Mouse (Mus musculus) NIH3T3 (cell line): ENCODE results near the gene Pdcl2.

Source experiments
- DNase-seq: peaks from one replicate; pipeline ENCODE4 v3.0.0-alpha.2; 2012; ENCODE audit warnings: low read depth

The Pdcl2 gene

DNA sequence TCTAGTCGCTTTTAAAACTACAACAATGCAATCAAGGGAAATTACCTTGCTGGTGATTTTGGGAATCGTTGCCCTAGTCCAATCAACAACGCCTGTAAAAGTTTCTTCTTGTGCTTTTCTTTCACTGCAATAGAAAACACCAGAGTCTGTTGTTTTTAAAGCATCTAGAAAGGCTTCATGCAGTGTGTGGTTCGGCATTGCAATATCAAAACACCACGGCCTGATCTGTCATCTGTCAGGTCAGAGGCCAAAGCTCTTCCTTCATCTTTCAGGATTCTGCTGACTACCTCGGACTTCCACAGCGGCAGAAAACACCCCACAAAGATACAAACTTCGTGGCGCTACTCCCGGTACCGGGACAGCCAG, 27.6 kb downstream of the Pdcl2 start:
- no peak for DNase-seq

- no peak for DNase-seq
Measured at GRCm38 (mm10) chr5:76302009-76302408, 28.9 kb downstream of the Pdcl2 start.

DNA sequence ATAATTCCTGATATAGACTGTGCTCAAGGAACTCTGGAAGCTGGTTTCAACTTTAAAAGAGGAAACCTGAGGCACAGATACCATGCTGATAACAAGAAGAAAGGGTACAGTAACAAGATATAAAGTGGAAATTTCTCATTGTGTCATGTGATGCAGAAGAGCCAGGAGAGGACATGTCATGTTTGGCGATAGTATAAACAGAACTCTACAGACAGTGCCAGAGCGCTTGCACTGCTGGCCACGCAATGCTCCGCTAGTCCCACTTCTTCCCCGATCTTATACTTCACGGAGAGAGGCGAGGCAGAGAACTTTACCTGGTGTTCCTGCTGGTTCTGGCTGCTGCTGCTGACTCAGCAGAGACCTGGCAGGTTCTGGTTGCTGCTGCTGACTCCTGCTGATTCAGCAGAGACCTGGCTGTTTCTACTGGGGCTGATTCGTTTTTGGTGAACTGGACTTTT, 41.7 kb downstream of the Pdcl2 start:
- no peak for DNase-seq

GRCm38 (mm10) chr5:76288256-76288655, 42.7 kb downstream of the Pdcl2 start:
- no peak for DNase-seq

DNA sequence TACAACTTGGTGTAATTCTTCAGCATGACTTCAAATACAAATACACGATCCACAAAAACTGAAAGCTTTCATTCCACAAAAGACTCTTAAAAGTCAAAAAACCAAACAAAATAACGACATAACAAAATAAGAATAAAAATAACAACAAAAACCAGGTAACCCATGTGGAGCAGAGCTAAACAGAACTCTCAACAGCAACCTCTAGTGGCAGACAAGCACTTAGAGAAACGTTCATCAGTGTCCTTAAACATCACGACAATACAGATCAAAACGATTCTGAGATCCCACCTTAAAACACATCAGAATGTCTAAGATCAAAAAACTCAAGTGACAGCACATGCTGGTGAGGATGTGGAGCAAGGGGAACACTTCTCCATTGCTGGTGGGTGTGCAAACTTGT, 43.9 kb downstream of the Pdcl2 start:
- DNase-seq, result no peak

- no peak for DNase-seq
Measured at GRCm38 (mm10) chr5:76285699-76286098, 45.3 kb downstream of the Pdcl2 start.

GRCm38 (mm10) chr5:76283890-76284289, 47.1 kb downstream of the Pdcl2 start:
- DNase-seq, result no peak

DNA sequence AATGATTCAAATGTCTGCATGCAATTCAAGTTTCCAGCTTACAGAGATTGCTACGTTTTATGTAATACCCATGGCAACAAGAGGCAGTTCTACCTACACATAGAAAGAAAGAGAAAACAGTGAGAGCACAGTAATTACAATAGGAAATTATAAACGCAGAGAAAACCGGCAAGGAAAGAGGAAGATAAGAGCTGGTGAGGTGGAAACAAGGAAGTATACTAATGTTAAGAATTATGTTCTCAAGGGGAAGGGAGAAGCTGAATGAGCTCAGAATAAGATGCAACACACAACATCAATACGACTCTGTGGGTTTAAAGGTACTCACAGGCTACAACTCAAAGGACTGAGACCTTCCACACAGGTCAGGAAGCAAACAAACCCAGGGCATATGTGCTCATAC, 56.0 kb downstream of the Pdcl2 start:
- no peak for DNase-seq
